Mouse (Mus musculus) cerebellum, adult 2 months (tissue): ENCODE results near the gene Clhc1.

ENCODE experiments used
- CTCF ChIP-seq: fragments of 200-500 bp; IDR thresholded peaks from 2 replicates; pipeline ENCODE4 v1.5.1; 2011; ENCODE audit warnings: low read depth, mild to moderate bottlenecking, control low read depth, low read length, moderate library complexity, borderline replicate concordance; ENCODE audit not compliant: insufficient read depth
- POLR2A ChIP-seq: fragments of 200-500 bp; IDR thresholded peaks from 2 replicates; pipeline ENCODE4 v1.6.1; 2011; ENCODE audit warnings: low read length, control low read depth, borderline replicate concordance; ENCODE audit not compliant: insufficient read depth

- TF ChIP-seq CTCF = no peak
- TF ChIP-seq POLR2A = no peak
Measured at GRCm38 (mm10) chr11:29504899-29505625, 42.7 kb upstream of the Clhc1 start.
